Mouse (Mus musculus): ENCODE measurements around the gene Wasf3.

DNA sequence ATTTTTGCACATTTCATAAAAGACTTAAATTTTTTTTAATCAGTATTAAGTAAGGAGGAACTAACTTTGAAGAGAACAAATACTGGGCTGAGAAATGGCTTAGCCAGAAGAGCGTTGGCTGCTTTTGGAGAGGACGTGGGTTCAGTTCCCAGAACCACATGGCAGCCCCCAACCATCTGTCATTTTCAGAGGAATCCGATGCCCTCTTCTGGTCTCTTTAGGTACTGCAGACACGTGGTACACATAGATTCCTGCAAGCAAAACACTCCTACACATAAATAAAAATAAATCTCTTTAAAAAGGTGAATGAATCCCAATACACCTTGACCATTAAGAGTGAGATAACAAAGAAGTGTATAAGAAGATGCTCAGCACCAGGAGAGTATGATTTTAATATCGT lies 55.5 kb downstream of the Wasf3 start:
- TF ChIP-seq EP300 (optimal IDR thresholded peaks at IDR 0.05) = no peak
- TF ChIP-seq CTCF (IDR thresholded peaks at IDR 0.05; ENCODE audit: low read depth) = peak; percentile 20; the same call in 1 of the 2 replicates

Measured in stomach, postnatal 0 days (tissue).